Mouse (Mus musculus) frontal cortex, adult 2 months (tissue): Measurements from ENCODE around the gene Ugt1a8. TPM values are rescaled to one million over a fixed set of nuclear protein-coding genes. Genes with fewer than 3 reads are reported as not detected.

Experiments
- DNase-seq, 2 experiments: peaks; one replicate each; pipeline ENCODE4 v3.0.0; 2022; ENCODE audit warnings: low spot score in 1 of 2; ENCODE audit errors: extremely low spot score in 1 of 2
- polyA plus RNA-seq: library from polyadenylated mRNA; depleted of rRNA; stranded (reverse); fragments of >200 nt; gene quantifications from 2 replicates; pipeline ENCODE4 v1.2.3, GENCODE M21; 2012; rRNA removed

Gene Ugt1a8
- polyA plus RNA-seq, 1 experiment: 0.04 TPM

DNA sequence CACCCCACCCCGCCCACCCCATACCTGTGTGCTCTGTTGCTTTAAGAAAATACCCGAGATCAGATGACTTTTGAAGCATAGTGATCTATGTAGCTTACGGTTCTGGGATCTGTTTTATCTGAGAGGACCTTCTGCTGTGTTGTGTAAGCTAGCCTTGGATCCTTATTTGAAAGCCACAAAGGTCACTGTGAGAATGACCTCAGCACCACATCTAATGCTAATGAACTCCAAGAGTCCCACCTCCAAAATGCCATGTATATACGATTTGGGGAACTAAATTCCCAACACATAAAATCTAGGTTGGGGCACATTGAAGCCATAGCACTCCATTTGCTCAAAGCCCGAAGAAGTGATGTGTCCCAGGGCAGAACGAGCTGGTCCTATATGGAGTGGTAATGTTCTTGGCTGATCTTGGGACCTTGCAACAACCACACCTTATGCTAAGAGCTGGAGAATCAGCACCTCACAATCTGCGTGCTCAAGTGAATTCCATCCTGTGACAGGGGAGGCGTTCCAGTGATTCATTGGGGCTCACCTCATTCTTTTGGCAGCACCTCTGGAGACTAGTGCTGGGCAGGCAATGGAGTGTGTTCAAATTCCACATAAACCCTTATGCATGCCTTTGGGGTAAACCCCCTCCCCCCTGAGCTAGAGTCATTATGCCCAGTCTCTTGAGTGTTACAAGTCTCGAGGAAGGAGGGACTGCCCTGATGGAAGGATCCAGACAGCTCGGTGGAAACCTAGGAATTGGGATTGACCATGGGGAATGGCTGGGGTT, 169.5 kb downstream of the Ugt1a8 start:
- no peak for DNase-seq

DNA sequence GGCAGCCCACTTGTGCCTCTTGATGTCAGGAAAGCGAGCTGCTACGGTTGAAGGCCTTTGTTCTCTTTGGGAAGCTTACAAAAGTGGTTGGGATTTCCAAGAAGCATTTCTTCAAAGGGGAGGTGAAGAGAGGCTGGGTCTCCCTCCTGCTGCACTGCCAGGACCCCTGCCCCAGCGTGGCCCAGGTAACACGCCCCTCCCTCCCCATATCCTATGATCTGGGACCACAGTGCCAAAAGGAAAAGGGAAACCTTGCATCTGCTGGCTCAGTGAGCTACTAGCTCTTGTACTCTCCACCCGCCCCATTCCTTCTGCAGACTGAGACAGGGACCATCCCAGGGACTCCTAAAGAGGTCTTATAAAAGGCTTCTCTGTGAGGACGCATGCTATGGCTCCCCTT, 170.1 kb downstream of the Ugt1a8 start:
- DNase-seq: no peak

DNA sequence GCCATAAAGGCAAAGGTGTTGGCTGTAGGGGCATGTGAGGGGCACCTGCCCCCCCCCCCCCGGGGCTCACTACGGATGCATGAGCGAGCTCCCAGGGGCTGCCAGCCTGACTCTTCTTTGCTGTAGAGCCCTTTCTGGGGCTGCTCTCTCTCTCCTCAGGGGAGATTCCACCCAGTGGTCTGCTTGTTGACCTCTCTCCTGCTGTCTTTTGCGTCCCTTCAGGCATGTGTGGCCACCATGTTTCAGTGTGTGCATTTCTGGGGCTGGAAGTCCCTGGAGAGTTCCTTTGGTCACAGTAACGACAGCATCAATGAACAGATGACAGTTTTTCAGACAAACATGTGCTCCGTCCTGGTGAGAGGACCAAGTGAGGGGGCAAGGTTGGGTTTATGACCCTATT, 170.7 kb downstream of the Ugt1a8 start:
- no peak for DNase-seq

DNA sequence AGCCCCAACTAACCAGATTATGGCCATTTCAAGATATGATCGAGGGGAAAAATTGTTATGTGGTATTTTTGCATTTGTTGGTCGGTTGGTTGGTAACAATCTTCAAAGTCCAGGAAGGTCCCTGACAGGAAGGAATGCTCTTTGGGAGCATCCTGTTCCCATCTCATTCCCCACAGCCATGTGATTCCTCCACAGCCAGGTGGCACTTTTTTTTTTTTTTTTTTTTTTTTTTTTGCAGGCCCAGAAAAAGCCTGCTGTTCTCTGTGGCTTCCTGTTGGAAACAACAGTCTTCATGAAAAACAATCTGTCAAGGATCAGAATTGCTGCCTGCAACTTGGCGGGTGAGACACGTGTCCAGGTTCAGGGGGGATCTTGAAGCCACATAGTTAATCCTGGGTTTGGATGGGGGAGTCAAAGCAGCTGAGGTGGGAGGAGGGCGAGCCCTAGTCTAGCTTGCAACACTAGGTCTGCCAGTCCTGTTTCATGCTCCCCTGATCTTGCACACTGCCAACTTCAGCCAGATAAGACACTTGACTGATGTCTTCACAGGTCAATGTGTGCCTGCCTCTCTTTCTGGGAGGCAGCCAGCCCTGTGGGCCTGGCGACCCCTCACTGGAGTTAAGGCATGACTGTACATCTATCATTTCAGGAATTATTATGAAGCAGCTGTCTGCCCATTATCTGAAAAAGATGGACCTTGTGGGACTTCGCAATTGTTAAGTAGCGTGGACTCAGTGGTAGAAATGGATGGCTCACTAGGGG, 171.4 kb downstream of the Ugt1a8 start:
- no peak for DNase-seq

DNA sequence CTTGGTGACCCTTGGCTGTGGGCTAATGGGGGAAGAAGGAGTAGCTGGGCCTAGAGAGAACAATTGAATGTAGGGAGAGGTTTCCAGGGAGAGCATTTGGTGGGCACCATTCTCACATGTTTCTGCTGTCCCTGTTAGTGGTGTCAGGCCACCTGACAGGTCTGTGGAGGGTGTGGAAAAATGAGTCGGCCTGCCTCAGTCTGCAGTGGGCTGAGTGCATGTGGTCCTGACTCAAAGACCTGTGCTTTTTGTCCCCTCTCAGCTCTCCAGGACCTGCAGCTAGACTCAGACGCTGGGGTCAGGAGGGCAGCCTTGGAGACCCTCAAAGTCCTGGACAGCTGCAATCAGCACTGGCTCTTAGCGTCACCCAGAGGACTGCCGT, 172.0 kb downstream of the Ugt1a8 start:
- DNase-seq: no peak

DNA sequence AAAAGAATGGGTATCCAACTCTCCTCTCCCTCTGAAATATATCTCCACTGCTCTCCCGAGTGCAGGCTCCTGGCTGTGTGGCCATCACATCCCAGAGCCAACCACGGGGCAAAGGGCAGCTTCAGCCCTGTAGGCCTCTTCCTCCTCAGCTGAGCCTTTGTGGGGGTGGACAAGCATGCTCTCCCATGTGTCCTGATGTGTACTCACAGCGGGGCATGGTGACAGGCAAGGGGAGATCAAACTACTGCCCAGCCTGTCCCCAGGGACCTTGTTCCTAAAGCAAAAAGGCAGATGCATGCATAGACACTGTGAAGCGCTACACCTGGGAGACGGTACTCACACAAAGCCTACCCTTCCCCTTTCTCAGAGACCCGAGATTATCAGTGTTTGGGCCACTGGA, 172.5 kb downstream of the Ugt1a8 start:
- DNase-seq: no peak

DNA sequence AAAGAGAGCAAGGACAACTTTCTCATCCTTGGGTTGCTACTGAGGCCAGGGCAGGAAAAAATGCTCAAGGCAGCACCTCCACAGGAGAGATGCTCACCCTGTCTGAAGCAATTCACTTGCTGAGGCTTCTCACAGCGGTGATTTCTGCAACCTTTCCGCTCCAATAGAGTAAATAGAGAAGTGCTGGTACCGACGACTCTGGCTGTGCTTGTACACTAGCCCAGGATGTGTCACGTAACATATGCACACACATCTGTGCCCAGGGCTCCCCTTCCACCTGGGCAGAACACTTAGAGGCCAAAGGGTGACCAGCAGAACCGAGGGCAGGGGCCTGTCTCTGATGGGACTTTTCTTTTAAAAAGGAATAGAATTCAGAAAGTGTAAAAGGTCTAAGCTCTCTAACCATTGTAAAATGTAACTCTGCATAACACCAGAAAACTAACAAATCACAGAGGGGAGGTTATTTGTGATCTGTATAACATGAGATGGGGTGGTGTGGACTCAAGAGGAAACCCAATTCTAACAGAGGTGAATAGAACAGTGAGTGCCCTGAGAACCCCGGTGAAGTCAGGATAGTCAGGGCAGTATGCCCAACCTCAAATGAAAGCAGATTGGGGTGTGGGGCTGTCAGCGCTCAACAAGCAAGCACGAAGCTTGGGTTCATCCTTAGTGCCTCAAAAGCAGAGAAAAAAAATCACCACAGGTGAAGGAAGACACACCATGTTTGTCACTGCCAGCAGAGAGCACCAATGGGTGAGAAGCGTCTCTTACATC, 173.2 kb downstream of the Ugt1a8 start:
- DNase-seq: no peak

DNA sequence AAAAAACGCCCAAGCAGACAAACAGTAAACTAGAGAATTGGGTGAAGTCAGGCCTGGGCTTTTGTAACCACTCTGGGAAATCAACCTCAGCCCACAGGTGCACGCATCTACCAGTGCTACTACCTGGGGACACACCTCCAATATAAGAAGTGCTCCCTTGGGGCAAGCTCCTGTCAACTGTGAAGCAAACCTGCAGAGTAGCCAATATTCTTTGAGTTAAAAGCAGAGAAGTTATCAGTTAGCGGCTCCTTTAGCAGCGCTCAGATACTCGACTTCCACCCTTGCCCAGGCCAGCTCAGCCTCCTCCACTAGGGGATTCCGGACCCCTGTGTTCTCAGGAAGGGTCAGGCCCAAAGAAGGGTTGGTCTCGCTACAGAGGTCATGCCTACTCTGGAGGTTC, 174.1 kb downstream of the Ugt1a8 start:
- no peak for DNase-seq

DNA sequence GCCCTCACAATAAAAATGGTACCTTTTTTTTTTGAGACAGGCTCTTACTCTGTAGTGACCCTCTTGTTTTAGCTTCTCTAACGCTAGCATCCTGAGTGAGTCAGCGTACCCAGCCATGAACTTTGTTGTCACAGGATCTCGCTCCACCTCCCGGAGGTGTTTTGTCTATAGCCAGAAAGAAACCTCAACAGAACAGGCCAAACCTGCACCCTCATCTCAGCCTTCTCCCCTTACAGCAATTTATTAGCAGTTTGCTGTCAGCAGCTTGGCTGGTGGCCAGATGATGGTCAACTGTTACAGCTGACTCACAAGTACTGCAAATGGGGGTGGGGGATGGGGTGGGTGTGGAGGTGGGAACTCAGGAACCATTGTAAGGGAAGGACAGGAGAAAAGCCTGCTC, 174.6 kb downstream of the Ugt1a8 start:
- DNase-seq: no peak

DNA sequence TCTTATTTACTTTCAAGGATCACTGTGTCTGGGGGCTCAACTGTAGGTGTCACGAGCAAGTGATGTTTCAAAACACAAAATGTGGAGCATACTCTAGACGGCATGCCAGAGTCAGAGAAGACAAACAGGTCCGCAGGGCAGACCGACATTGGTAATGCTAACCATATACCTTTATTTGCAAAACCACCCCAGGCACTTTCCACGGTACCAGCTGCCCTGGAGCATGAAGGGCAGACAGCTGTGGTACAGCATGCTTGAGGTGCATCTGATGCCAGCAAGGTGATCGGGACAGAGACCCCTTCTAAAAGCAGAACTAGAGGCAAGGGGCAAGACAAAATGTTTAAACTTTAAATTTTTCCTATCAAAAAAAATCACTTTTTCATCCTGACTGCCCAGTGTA, 175.3 kb downstream of the Ugt1a8 start:
- no peak for DNase-seq

DNA sequence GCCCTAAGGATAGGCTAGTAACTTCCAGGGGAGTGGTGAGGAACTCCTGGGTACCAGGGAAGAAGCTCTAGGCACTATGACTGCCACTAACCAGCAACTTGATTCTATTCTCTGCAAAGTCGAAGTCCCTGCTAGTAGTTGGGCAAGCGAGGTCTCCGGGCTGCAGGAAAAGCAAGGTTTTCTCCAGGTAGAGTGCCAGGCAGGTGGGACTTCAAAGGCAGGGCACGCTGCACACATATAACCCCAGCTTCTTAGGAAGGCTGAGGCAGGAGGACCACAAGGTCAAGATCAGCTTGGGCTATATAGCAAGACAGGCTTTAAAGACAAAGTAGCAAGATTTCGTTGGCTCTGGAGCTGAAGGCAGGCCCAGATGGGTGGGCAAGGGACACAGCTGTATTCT, 176.2 kb downstream of the Ugt1a8 start:
- no peak for DNase-seq

DNA sequence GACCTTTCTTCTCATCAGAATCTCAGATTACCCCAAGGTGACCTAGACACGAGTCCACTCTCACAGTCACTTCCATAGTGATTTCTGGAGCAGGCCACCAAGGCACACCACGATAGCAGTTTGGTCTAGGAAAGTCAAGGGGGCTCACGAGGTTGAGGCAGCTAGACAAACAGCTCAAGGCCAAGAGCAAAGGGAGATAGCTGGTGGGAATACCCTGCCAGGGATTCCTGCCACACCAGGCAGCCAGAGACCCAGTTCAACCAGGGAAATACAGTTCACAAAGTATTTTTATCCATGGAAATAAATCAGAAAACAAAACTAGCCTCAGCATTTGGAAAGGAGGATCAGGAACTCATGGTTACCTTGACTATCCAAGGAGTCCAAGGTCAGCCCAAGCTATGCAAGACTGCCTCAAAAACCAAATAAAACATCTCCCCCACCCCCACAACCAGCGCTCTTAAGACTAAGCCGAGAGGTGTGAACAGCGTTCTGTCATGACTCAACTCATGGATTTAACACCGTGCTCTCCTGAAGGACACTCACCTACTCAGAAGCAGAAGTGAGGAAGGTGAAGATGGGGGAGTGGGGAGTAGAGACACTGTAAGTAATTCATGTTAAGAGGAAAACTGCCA, 176.7 kb downstream of the Ugt1a8 start:
- no peak for DNase-seq

DNA sequence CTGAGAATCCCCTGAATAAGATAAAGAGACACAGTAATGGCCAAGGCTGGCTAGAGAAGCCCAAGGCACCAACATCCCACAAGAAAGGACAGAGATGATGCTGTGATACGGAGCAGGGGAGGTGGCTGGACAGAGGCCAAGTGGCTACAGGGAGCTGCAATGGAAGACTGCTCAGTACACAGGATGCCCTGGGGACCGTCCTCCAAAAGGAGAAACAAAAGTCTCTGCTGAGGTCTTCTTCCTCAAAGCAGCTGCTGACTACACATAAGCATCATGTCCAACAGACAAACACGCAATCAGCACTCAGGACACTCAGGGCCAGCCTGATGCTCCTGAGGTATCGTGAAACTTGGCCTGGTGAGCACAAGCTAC, 177.2 kb downstream of the Ugt1a8 start:
- no peak for DNase-seq

DNA sequence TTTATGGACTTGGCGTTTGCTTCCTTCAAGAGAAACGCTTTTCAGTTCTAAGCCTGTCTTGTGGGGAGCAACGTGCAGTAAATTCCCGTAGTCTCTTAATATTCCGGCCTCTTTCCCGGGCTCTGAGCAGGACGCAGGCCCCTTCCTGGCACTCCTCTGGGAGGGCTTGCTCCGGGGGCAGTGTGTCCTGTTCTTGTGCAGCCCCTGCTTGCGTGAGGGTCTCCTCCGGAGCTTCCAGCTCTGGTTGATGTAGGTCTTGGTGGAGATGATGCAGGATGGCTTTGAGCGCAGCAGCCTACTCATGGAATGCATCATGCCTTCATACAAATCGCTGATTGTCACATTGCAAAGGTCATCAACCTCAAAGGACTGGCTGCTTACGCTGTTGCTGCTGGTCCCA, 178.5 kb downstream of the Ugt1a8 start:
- DNase-seq: no peak

DNA sequence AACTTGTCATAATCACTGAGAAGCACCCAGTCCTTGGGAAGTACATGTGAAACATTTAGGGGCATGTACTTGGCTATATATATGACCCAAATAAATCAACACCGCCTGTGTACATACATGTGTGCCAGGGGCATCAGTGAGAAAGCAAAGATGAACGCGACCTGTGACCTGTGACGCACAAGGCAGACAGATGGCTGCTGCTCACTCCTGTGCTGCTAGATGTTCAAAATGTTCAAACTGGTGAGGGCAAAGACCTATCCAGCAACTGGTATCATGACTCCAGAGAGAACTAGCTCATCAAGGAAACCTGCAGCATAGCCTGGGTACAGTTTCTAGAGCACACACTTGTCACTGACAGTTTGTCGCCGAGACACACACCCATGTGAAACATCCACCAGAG, 179.9 kb downstream of the Ugt1a8 start:
- no peak for DNase-seq

DNA sequence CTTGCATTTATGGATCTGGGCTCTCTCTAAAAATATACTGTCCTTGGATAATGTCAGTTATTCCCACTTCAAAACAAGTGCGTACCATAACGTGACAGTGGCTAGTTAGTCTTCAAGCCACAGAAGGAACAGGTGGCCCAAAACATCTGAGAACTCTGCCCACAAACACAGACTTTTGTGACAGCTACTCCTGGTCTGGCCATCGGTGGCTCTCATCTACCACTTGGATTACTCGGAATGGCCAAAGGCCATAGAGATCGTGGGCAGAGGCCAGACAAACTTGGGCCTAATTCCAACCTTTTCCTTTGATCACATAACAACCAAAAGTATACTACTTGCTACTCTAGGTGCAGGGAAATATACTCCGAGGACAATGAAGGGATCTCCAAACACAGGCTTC, 180.5 kb downstream of the Ugt1a8 start:
- DNase-seq: no peak

Other genes starting within 250 kb of the Ugt1a8 start
- 57.6 and 73.7 TPM in 2 replicates for gene Dgkd, start 234.5 kb upstream of the Ugt1a8 start, polyA plus RNA-seq
- 17.9 and 19.4 TPM in 2 replicates for gene Usp40, start 79.3 kb upstream of the Ugt1a8 start, polyA plus RNA-seq
- not detected in 2 replicates for gene Ugt1a10, start 32.4 kb upstream of the Ugt1a8 start, polyA plus RNA-seq
- not detected in 2 replicates for gene Ugt1a9, start 17.0 kb upstream of the Ugt1a8 start, polyA plus RNA-seq
- gene Ugt1a7c, start 7.2 kb downstream of the Ugt1a8 start, polyA plus RNA-seq: 0.61 and 1.2 TPM in 2 replicates
- gene Ugt1a6b, start 15.4 kb downstream of the Ugt1a8 start, polyA plus RNA-seq: 0.06 and 0.08 TPM in 2 replicates
- gene Ugt1a6a, start 47.0 kb downstream of the Ugt1a8 start, polyA plus RNA-seq: 2.2 and 2.3 TPM in 2 replicates
- gene Ugt1a5, start 78.2 kb downstream of the Ugt1a8 start, polyA plus RNA-seq: not detected in 2 replicates
- not detected in 2 replicates for gene Ugt1a2, start 112.8 kb downstream of the Ugt1a8 start, polyA plus RNA-seq
- gene Dnajb3, start 118.0 kb downstream of the Ugt1a8 start, polyA plus RNA-seq: 1.9 and 2.6 TPM in 2 replicates
- 0.06 TPM in 2 replicates for gene Ugt1a1, start 124.1 kb downstream of the Ugt1a8 start, polyA plus RNA-seq
- 0.02 and 0.19 TPM in 2 replicates for gene Mroh2a, start 139.2 kb downstream of the Ugt1a8 start, polyA plus RNA-seq
- gene Hjurp, start 189.8 kb downstream of the Ugt1a8 start, polyA plus RNA-seq: 56.1 and 61.2 TPM in 2 replicates
- gene Trpm8, start 189.8 kb downstream of the Ugt1a8 start, polyA plus RNA-seq: 0.02 TPM in 2 replicates